Mouse (Mus musculus): ENCODE data around the gene Shisa4.

DNA sequence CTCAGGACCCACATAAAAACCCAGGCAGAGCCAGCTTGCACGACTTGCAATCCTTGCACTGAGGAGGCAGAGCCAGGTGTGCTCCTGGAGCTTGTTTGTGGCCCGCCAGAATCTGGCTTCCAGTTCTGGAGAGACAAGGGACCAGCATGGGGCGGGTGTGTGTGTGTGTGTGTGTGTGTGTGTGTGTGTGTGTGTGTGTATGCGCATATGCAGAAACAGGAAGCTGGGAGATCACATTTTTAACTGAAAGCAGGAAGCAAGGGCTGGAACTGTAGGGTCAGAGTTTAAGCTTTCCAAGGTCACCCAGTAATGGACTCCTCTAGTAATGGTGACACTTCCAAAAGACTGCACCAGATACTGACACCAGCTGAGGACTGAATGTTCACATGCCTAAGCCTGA, 31.0 kb downstream of the Shisa4 start:
- TF ChIP-seq POLR2A (IDR thresholded peaks at IDR 0.05; ENCODE audit: insufficient read length, low read depth) (no peak), USF1 (IDR thresholded peaks at IDR 0.05; ENCODE audit: low read depth) (no peak), E2F4 (IDR thresholded peaks at IDR 0.05; ENCODE audit: insufficient read depth) (no peak), CEBPB (IDR thresholded peaks at IDR 0.05; ENCODE audit: insufficient read depth, poor library complexity, severe bottlenecking) (no peak), TCF12 (IDR thresholded peaks at IDR 0.05; ENCODE audit: insufficient read depth, poor library complexity, severe bottlenecking) (no peak), POLR2AphosphoS2 (IDR thresholded peaks at IDR 0.05; ENCODE audit: insufficient read length, low read depth) (no peak), MYOG (IDR thresholded peaks at IDR 0.05; ENCODE audit: control insufficient read depth in 1 of 3, insufficient read depth in 1 of 3, insufficient read length in 2 of 3, low read depth in 2 of 3) (no peak), MAX (IDR thresholded peaks at IDR 0.05; ENCODE audit: low read depth) (no peak), SRF (IDR thresholded peaks at IDR 0.05; ENCODE audit: control insufficient read depth, insufficient read length, low read depth) (no peak), TCF3 (IDR thresholded peaks at IDR 0.05; ENCODE audit: insufficient read length, low read depth) (no peak), MYOD1 (IDR thresholded peaks at IDR 0.05; ENCODE audit: control insufficient read depth in 1 of 3, insufficient read length in 2 of 3, low read depth in 2 of 3) (no peak)
